Mouse (Mus musculus): ENCODE measurements at regions not wholly inside any gene's neighbourhood (a gene's known extent, or its start where the extent isn't known, plus 50 kb on each side); places are given as distances from the start of the nearest gene placed in this dataset.

DNA sequence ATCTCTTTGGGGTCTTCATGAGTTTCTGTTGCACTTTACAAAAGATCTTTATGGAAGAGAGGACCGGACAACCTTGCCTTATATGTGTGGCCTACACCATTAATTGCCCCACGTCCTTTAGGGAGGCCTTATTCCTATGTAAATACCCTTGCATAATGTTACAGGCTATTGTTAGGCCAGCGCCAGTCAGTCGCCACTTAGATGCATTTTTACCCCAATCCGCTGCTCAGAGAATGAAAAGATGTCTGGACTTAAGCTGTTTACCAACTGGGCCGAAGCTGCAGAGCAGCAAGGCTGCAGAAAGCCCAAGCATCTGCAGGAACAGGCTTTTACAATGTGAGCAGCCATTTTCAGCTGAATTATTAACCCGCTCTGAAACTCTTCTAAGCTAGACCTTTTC is 79.5 kb upstream of the Otx2 start:
- no peak for ATAC-seq (replicated peaks; ENCODE audit: insufficient number of reproducible peaks, insufficient read depth, low FRiP score, low read depth)
- H3K27me3 ChIP-seq, result peaks cover 11% of the 10 kb centered on the region
- H3K4me2 ChIP-seq, result no peak overlapping the region
- no peaks in the 10 kb centered on the region for H3K36me3 ChIP-seq
- H3K4me3 ChIP-seq, result no peak overlapping the region
- WGBS, result 73% methylated on average over 7 of the region's 7 CpGs
- peaks cover 4% of the 10 kb centered on the region; the same call in 1 of the 2 replicates for H3K4me1 ChIP-seq (replicated peaks)
- no peaks in the 10 kb centered on the region for H3K9me3 ChIP-seq (replicated peaks)
- H3K27ac ChIP-seq, result no peak overlapping the region
- H3K9ac ChIP-seq, result no peak overlapping the region

DNA sequence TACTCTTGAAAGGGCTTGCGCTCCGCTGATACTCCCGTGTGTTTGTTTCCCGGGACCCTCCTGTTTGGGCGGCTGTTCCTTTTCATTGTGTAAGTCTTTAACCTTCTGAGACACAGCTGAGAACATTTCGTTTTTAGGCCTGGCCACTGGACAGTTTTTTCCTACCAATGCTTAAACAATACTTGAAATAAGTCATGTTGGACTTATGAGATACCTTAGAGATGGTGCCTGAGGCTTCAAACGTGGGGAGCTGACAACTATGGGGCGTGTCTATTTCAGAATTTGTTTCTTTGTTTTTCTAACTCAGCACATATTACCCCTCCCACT is 78.9 kb upstream of the Otx2 start:
- Histone ChIP-seq H3K4me1 (replicated peaks) (peaks cover 4% of the 10 kb centered on the region; the same call in 1 of the 2 replicates), H3K9ac (no peak overlapping the region), H3K27ac (no peak overlapping the region), H3K27me3 (peaks cover 11% of the 10 kb centered on the region), H3K36me3 (no peaks in the 10 kb centered on the region), H3K9me3 (replicated peaks) (no peaks in the 10 kb centered on the region), H3K4me3 (peak overlapping the region; percentile 27; the same call in 1 of the 2 replicates), H3K4me2 (peak overlapping the region; percentile 55)
- no peak for ATAC-seq (replicated peaks; ENCODE audit: insufficient number of reproducible peaks, insufficient read depth, low FRiP score, low read depth)
- WGBS, result 42% methylated on average over 8 of the region's 8 CpGs

DNA sequence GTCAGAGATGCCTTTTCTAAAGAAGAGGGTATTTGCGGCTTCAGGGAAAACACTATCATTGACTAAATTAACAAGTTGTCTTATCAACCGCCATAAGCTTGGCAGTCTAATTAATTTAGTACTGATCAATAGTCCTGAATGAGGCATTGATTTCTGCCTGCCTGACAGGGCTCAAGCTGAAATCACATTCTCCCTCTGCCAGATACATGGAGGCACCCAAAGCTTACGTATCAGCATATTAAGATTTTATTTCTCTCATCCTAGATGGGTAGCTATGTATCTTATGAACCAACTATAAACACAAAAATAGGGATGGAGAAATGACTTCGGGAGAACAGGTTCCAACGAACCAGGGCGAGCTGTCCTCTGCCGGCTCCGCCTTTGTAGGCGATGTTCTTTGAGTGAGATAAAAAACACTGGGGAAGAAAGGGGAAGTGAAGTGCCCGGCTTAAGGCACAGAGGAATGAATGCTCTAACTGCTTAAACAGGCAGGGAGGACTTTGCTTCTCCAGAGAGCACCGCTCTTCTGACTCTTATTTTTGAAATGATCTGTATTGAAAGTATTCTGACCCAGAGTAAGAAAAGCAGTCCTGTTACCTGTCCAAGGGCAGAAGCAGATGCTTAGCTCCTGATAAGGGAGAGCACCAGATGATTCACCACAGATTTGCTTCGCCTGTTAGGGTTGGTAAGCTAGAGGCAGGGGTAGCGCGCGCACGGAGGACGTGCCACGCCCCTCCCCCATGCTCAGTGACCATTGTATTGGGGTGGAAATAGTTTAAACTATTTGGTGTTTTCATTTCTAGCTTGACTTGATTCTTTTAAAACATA is 78.3 kb upstream of the Otx2 start:
- Histone ChIP-seq H3K4me2 (peak overlapping the region; percentile 55), H3K9ac (no peak overlapping the region), H3K36me3 (no peaks in the 10 kb centered on the region), H3K9me3 (replicated peaks) (no peaks in the 10 kb centered on the region), H3K4me3 (peak overlapping the region; percentile 27), H3K27ac (no peak overlapping the region), H3K27me3 (peaks cover 11% of the 10 kb centered on the region), H3K4me1 (replicated peaks) (peaks cover 4% of the 10 kb centered on the region; the same call in 1 of the 2 replicates)
- WGBS, result 12% methylated on average over 18 of the region's 18 CpGs
- ATAC-seq (replicated peaks; ENCODE audit: insufficient number of reproducible peaks, insufficient read depth, low FRiP score, low read depth), result no peak

DNA sequence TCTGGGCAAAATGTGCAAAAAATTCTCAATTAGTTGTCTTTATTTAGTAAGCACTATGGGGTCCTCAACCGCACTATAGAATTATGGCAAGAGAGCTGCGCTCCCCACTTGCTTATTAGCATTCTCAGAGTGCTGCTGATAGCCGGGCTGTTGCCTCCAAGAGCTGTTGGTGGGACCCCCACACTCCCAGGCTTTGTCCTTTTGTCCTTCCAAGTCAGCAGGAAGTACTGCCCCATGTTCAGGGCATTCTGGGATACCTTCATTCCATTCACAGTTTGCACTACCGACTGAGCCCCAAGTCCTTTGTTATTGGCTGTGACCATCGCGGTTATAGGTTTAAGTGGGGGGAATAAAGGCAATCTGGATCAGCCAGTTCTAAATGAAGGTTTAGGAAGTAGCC is 77.4 kb upstream of the Otx2 start:
- no peak overlapping the region for H3K27ac ChIP-seq
- no peak for ATAC-seq (replicated peaks; ENCODE audit: insufficient number of reproducible peaks, insufficient read depth, low FRiP score, low read depth)
- H3K4me2 ChIP-seq, result no peak overlapping the region
- H3K9me3 ChIP-seq (replicated peaks), result no peaks in the 10 kb centered on the region
- H3K4me1 ChIP-seq (replicated peaks), result peaks cover 4% of the 10 kb centered on the region; the same call in 1 of the 2 replicates
- WGBS, result 46% methylated on average over 6 of the region's 6 CpGs
- no peak overlapping the region for H3K9ac ChIP-seq
- H3K36me3 ChIP-seq, result no peaks in the 10 kb centered on the region
- H3K4me3 ChIP-seq, result no peak overlapping the region
- peaks cover 11% of the 10 kb centered on the region for H3K27me3 ChIP-seq

DNA sequence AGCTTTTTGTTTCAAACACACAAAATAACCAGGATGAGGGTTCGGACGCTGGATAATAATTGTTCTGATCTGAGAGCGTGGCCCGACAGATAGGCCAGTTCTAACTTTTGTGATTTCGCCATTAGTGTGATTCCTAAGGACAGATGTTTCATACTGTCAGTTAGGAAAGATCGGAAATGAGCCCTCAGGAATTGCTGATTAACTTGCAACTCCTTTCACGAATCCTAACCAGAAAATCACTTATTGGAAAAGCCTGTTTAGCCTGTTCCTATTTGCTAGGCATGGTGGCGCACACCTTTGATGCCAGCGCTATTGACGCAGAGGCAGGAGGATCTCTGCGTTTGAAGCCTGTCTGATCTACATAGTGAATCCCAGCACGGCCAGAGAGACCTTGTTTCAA is 75.4 kb upstream of the Otx2 start:
- Histone ChIP-seq H3K4me3 (no peak overlapping the region), H3K27ac (no peak overlapping the region), H3K9ac (no peak overlapping the region), H3K4me2 (no peak overlapping the region), H3K9me3 (replicated peaks) (no peaks in the 10 kb centered on the region), H3K4me1 (replicated peaks) (peaks cover 4% of the 10 kb centered on the region; the same call in 1 of the 2 replicates), H3K36me3 (no peaks in the 10 kb centered on the region), H3K27me3 (peaks cover 11% of the 10 kb centered on the region)
- 89% methylated on average over 12 of the region's 12 CpGs for WGBS
- ATAC-seq (replicated peaks; ENCODE audit: insufficient number of reproducible peaks, insufficient read depth, low FRiP score, low read depth), result no peak

DNA sequence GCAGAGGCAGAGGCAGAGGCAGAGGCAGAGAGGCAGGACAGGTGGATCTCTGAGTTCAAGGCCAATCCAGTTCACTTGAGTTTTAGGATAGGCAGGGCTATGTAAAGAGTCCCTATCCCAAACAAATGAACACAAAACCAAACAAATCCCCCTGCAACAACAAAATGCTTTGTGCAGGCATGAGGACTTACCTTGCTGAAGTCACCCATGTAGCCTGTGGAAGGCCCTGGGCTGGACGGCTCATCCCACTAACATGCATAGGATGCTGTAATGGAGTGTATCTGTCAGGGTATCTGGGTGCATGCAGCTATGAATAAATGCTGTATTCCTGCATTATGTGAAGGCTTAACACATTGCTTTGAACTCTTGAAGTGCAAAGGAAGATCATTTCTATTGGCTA is 74.3 kb upstream of the Otx2 start:
- H3K4me2 ChIP-seq, result no peak overlapping the region
- no peaks in the 10 kb centered on the region for H3K9me3 ChIP-seq (replicated peaks)
- ATAC-seq (replicated peaks; ENCODE audit: insufficient number of reproducible peaks, insufficient read depth, low FRiP score, low read depth), result no peak
- H3K27me3 ChIP-seq, result peaks cover 7% of the 10 kb centered on the region
- no peak overlapping the region for H3K4me3 ChIP-seq
- 91% methylated on average over 1 of the region's 1 CpGs for WGBS
- no peaks in the 10 kb centered on the region for H3K36me3 ChIP-seq
- no peak overlapping the region for H3K9ac ChIP-seq
- H3K4me1 ChIP-seq (replicated peaks), result peaks cover 4% of the 10 kb centered on the region; the same call in 1 of the 2 replicates
- no peak overlapping the region for H3K27ac ChIP-seq

DNA sequence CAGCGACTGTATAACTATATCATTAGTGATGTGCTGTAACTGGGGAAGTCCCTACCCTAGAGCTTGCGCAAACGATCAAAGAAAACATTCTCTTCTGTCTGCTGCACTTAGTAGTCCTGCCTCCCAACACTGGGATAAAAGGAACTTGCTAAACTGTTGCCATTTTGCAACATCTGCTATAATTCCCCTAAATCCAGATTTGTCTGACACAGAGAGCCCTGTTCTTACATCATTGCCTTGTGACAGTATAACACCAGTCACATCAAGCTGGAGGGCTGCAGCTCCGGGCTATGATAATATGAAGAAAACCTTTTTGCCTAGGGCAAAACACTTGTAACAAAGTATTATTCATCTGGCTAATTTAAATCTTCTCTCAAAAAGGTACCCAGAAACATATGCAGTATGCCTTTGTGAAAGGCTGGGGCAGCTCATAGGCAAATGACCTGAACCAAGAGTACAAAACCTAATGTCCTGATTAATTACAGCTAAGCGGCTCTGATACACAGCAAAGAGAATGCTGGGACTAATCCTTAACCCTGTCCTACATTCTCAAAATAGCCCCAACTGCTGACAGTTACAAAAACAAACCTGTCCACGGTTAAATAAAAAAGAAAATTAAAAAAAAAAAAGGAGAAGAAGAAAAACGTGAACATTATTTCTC is 67.5 kb upstream of the Otx2 start:
- no peaks in the 10 kb centered on the region for H3K27me3 ChIP-seq
- no peaks in the 10 kb centered on the region for H3K4me1 ChIP-seq (replicated peaks)
- H3K9me3 ChIP-seq (replicated peaks), result no peaks in the 10 kb centered on the region
- whole genome bisulfite sequencing, result 62% methylated on average over 7 of the region's 7 CpGs
- H3K9ac ChIP-seq, result no peak overlapping the region
- H3K27ac ChIP-seq, result no peak overlapping the region
- ATAC-seq (replicated peaks; ENCODE audit: insufficient number of reproducible peaks, insufficient read depth, low FRiP score, low read depth), result no peak
- no peak overlapping the region for H3K4me3 ChIP-seq
- no peaks in the 10 kb centered on the region for H3K36me3 ChIP-seq
- no peak overlapping the region for H3K4me2 ChIP-seq

DNA sequence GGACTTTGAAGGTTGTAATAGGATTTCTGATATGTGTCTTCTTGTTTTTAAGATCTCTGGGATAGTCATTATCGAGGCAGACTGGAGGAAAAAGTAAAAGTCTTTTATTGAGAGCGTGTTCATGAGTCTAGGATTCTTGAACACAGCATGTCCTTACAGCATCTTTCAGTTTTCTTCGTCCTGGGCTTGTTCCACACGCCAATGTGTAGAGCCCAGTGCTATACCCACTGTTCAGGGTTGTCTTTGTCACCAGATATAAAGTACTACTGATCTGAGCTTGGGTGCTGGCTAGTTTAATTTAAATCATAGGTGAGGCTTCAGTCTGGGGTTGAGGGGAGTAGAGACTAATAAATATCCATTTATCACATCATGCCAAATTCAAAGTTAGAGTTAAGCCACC is 65.5 kb upstream of the Otx2 start:
- 79% methylated on average over 4 of the region's 4 CpGs for WGBS
- H3K27me3 ChIP-seq, result no peaks in the 10 kb centered on the region
- H3K36me3 ChIP-seq, result no peaks in the 10 kb centered on the region
- H3K27ac ChIP-seq, result no peak overlapping the region
- no peak for ATAC-seq (replicated peaks; ENCODE audit: insufficient number of reproducible peaks, insufficient read depth, low FRiP score, low read depth)
- H3K9me3 ChIP-seq (replicated peaks), result no peaks in the 10 kb centered on the region
- no peak overlapping the region for H3K4me2 ChIP-seq
- no peak overlapping the region for H3K9ac ChIP-seq
- H3K4me3 ChIP-seq, result no peak overlapping the region
- H3K4me1 ChIP-seq (replicated peaks), result no peaks in the 10 kb centered on the region

DNA sequence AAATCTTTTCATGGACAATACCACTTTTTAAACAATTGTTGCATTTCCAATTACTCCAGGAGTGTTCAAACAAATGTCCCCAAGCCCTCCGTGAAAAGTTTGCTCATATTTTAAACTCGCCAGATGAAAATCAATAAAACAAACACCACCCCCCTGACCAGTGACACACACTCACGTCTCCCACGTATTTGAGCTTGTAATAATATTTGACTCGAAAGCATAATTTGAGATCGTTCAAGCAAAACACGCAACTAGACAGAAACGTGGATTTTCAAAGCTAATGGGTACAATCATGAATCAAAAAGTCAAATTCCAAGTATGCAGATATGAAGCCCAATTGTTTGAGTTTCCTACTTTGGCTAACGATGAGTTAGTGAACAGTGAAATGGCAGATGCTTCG is 65.0 kb upstream of the Otx2 start:
- Histone ChIP-seq H3K27ac (no peak overlapping the region), H3K4me1 (replicated peaks) (no peaks in the 10 kb centered on the region), H3K4me2 (no peak overlapping the region), H3K9ac (no peak overlapping the region), H3K9me3 (replicated peaks) (no peaks in the 10 kb centered on the region), H3K27me3 (no peaks in the 10 kb centered on the region), H3K36me3 (no peaks in the 10 kb centered on the region), H3K4me3 (no peak overlapping the region)
- no peak for ATAC-seq (replicated peaks; ENCODE audit: insufficient number of reproducible peaks, insufficient read depth, low FRiP score, low read depth)
- 81% methylated on average over 10 of the region's 10 CpGs for WGBS

DNA sequence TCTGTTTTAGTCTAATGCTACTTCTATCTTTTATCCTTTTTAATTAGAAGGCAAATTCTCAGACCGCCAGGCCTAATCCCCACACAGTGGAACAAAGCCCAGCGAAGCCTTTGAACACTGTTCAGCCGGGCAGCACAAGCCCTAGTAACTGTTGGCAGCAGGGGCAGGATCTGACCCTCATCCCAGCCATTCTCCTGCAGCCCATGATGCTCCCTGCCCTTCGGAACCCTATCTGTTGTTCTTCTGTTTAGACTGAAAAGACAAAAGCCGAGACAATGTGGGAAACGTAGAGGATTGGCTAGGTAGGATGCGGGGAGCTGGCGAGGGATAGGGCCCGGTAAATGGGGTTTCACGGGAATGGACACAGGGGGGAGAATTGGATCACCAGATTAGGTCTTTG is 64.6 kb upstream of the Otx2 start:
- no peak overlapping the region for H3K27ac ChIP-seq
- H3K36me3 ChIP-seq, result no peaks in the 10 kb centered on the region
- no peak overlapping the region for H3K9ac ChIP-seq
- no peaks in the 10 kb centered on the region for H3K9me3 ChIP-seq (replicated peaks)
- ATAC-seq (replicated peaks; ENCODE audit: insufficient number of reproducible peaks, insufficient read depth, low FRiP score, low read depth), result no peak
- H3K4me3 ChIP-seq, result no peak overlapping the region
- no peaks in the 10 kb centered on the region for H3K27me3 ChIP-seq
- H3K4me1 ChIP-seq (replicated peaks), result no peaks in the 10 kb centered on the region
- H3K4me2 ChIP-seq, result no peak overlapping the region
- 77% methylated on average over 10 of the region's 10 CpGs for WGBS

DNA sequence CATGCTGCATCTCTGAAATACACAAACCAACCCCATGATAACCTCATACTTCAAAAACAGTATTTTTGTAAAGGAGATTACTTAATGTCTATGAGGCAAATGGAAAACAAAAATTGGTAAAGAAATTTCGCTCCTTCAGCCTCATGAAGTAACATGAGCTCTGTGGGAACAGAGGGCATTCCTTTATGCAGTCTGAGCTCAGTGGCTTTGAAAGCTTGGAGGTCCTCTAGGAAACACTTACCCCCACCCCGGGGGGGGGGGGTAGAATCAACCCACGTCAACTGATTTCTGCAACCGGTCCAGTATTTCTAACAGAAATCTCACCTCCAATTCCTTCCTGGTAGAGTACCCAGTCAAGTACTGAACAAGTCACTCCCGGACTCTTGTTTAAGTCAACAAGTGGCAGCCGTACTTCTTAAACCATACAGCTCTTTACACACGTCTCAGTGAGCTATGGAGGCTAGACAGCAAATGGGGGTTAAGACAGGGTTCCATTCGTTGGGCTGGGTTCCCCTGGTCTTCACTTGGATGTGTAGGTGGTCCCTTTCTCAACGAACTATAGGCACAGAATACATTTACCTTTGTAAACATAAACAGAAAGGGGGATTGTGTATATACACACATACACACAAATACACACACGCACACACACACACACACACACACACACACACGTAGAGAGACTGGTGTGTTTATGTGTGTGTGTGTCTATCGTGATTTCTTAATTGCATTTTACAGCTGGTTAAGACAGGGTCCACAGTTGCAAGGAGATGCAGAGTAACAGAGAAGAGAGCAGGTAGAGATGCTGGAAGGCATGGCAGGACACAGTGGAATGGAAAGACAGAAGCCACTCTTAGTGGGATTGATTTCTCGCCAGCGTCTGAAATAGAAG is 63.6 kb upstream of the Otx2 start:
- Histone ChIP-seq H3K27me3 (no peaks in the 10 kb centered on the region), H3K27ac (no peak overlapping the region), H3K4me1 (replicated peaks) (no peaks in the 10 kb centered on the region), H3K4me2 (no peak overlapping the region), H3K9ac (no peak overlapping the region), H3K4me3 (no peak overlapping the region), H3K36me3 (no peaks in the 10 kb centered on the region), H3K9me3 (replicated peaks) (no peaks in the 10 kb centered on the region)
- ATAC-seq (replicated peaks; ENCODE audit: insufficient number of reproducible peaks, insufficient read depth, low FRiP score, low read depth), result no peak
- WGBS, result 63% methylated on average over 14 of the region's 14 CpGs
